Mouse (Mus musculus) limb, embryonic 15.5 days (tissue): ENCODE data around the gene Tmem63a. TPM values are rescaled to one million over a fixed set of nuclear protein-coding genes. Genes with fewer than 3 reads are reported as not detected.

Experiments used
- ATAC-seq: fragments of 200-750 bp; cut with Nextera tagmentation; 2 replicates; pipeline ENCODE4 v1.8.0; 2017; ENCODE audit warnings: low read depth, moderate TSS enrichment; ENCODE audit not compliant: insufficient number of reproducible peaks, low FRiP score, low TSS enrichment
- H3K27ac ChIP-seq: fragments of 300-500 bp; sonication (generic); 2 replicates; pipeline ENCODE4 v1.5.1; 2015; ENCODE audit warnings: moderate library complexity, mild to moderate bottlenecking, inconsistent platforms
- H3K27me3 ChIP-seq: fragments of 300-500 bp; sonication (generic); 2 replicates; pipeline ENCODE4 v1.6.1; 2015; ENCODE audit warnings: inconsistent platforms
- H3K36me3 ChIP-seq: fragments of 300-500 bp; sonication (generic); 2 replicates; pipeline ENCODE4 v1.6.1; 2015; ENCODE audit warnings: inconsistent platforms
- H3K4me1 ChIP-seq: fragments of 300-500 bp; sonication (generic); 2 replicates; pipeline ENCODE4 v1.6.1; 2015; ENCODE audit warnings: inconsistent platforms
- H3K4me2 ChIP-seq: fragments of 300-500 bp; sonication (generic); 2 replicates; pipeline ENCODE4 v1.6.1; 2015; ENCODE audit warnings: mild to moderate bottlenecking, inconsistent platforms
- H3K4me3 ChIP-seq: fragments of 300-500 bp; sonication (generic); 2 replicates; pipeline ENCODE4 v1.5.1; 2015; ENCODE audit warnings: mild to moderate bottlenecking, inconsistent platforms
- H3K9ac ChIP-seq: fragments of 300-500 bp; sonication (generic); 2 replicates; pipeline ENCODE4 v1.6.1; 2015; ENCODE audit warnings: inconsistent platforms
- H3K9me3 ChIP-seq: fragments of 300-500 bp; sonication (generic); 2 replicates; pipeline ENCODE4 v1.6.1; 2016; ENCODE audit warnings: inconsistent platforms
- WGBS: fragments of 180-500 bp; shearing (Covaris S2); methylation state at CpG from one replicate; pipeline ENCODE4 v1.1.7; 2015; 5-methylcytosine and 5-hydroxymethylcytosine counted together
- polyA plus RNA-seq: library from polyadenylated mRNA; unstranded; fragments of >200 nt; fragmentation: Nextera tagmentation; extraction: Ambion mirVana; gene quantifications from 2 replicates; pipeline ENCODE4 v1.2.1, GENCODE M21; 2015

Gene Tmem63a
- polyA plus RNA-seq, 1 experiment from 2014 or later, result 26.9 TPM

- Histone ChIP-seq H3K36me3 (peaks cover 40% of the 10 kb centered on the region), H3K27ac (no peak overlapping the region), H3K9me3 (no peaks in the 10 kb centered on the region), H3K4me1 (peaks cover 23% of the 10 kb centered on the region), H3K9ac (peak overlapping the region; percentile 4; the same call in 1 of the 2 replicates), H3K4me2 (no peak overlapping the region), H3K27me3 (no peaks in the 10 kb centered on the region), H3K4me3 (no peak overlapping the region)
- no peak for ATAC-seq
- 91% methylated on average over 24 of the region's 24 CpGs for WGBS
Observed at GRCm38 (mm10) chr1:180906461-180907147, 35.5 kb upstream of the Tmem63a start.

GRCm38 (mm10) chr1:180911138-180911537 is 31.0 kb upstream of the Tmem63a start:
- Histone ChIP-seq H3K9ac (no peak overlapping the region), H3K9me3 (no peaks in the 10 kb centered on the region), H3K36me3 (peaks cover 35% of the 10 kb centered on the region), H3K27ac (peak overlapping the region; percentile 77), H3K4me2 (peak overlapping the region; percentile 41), H3K4me1 (peaks cover 34% of the 10 kb centered on the region), H3K27me3 (no peaks in the 10 kb centered on the region), H3K4me3 (no peak overlapping the region)
- 37% methylated on average over 8 of the region's 8 CpGs for WGBS
- ATAC-seq, result no peak

- peaks cover 31% of the 10 kb centered on the region for H3K4me1 ChIP-seq
- no peak overlapping the region for H3K9ac ChIP-seq
- peak overlapping the region; percentile 77 for H3K27ac ChIP-seq
- H3K27me3 ChIP-seq, result no peaks in the 10 kb centered on the region
- H3K36me3 ChIP-seq, result peaks cover 29% of the 10 kb centered on the region
- 0 out of 2 replicates have a peak overlapping the region, but pooled peaks have one; percentile 11 for H3K4me3 ChIP-seq
- ATAC-seq, result no peak
- H3K9me3 ChIP-seq, result no peaks in the 10 kb centered on the region
- 30% methylated on average over 20 of the region's 20 CpGs for WGBS
- H3K4me2 ChIP-seq, result peak overlapping the region; percentile 41
Observed at GRCm38 (mm10) chr1:180911653-180912287, 30.4 kb upstream of the Tmem63a start.

- no peak overlapping the region for H3K4me3 ChIP-seq
- H3K36me3 ChIP-seq, result peaks cover 19% of the 10 kb centered on the region
- WGBS, result 74% methylated on average over 5 of the region's 5 CpGs
- H3K9me3 ChIP-seq, result no peaks in the 10 kb centered on the region
- no peak overlapping the region for H3K4me2 ChIP-seq
- no peak for ATAC-seq
- H3K9ac ChIP-seq, result no peak overlapping the region
- peaks cover 31% of the 10 kb centered on the region for H3K4me1 ChIP-seq
- peak overlapping the region; percentile 75; the same call in 1 of the 2 replicates for H3K27ac ChIP-seq
- no peaks in the 10 kb centered on the region for H3K27me3 ChIP-seq
Observed at GRCm38 (mm10) chr1:180912792-180913191, 29.4 kb upstream of the Tmem63a start.

- Histone ChIP-seq H3K4me1 (peaks cover 31% of the 10 kb centered on the region), H3K9me3 (no peaks in the 10 kb centered on the region), H3K27ac (peak overlapping the region; percentile 75), H3K4me2 (0 out of 2 replicates have a peak overlapping the region, but pooled peaks have one; percentile 2), H3K4me3 (no peak overlapping the region), H3K36me3 (peaks cover 9% of the 10 kb centered on the region; the same call in 1 of the 2 replicates), H3K9ac (no peak overlapping the region), H3K27me3 (no peaks in the 10 kb centered on the region)
- peak; percentile 77 for ATAC-seq
- WGBS, result 11% methylated on average over 4 of the region's 4 CpGs
Observed at GRCm38 (mm10) chr1:180913797-180914196, 28.3 kb upstream of the Tmem63a start.

GRCm38 (mm10) chr1:180916425-180916824 is 25.7 kb upstream of the Tmem63a start:
- no peak for ATAC-seq
- H3K36me3 ChIP-seq, result no peaks in the 10 kb centered on the region
- H3K9ac ChIP-seq, result no peak overlapping the region
- H3K4me3 ChIP-seq, result no peak overlapping the region
- no peaks in the 10 kb centered on the region for H3K27me3 ChIP-seq
- H3K9me3 ChIP-seq, result no peaks in the 10 kb centered on the region
- peaks cover 28% of the 10 kb centered on the region for H3K4me1 ChIP-seq
- 87% methylated on average over 11 of the region's 11 CpGs for WGBS
- no peak overlapping the region for H3K27ac ChIP-seq
- H3K4me2 ChIP-seq, result no peak overlapping the region

GRCm38 (mm10) chr1:180917053-180917452 is 25.1 kb upstream of the Tmem63a start:
- 46% methylated on average over 1 of the region's 1 CpGs for WGBS
- no peak overlapping the region for H3K27ac ChIP-seq

GRCm38 (mm10) chr1:180919686-180920085 is 22.5 kb upstream of the Tmem63a start:
- Histone ChIP-seq H3K27me3 (no peaks in the 10 kb centered on the region), H3K4me1 (no peaks in the 10 kb centered on the region), H3K27ac (no peak overlapping the region), H3K4me3 (no peak overlapping the region), H3K4me2 (no peak overlapping the region), H3K9me3 (no peaks in the 10 kb centered on the region), H3K9ac (no peak overlapping the region), H3K36me3 (no peaks in the 10 kb centered on the region)
- no peak for ATAC-seq
- 42% methylated on average over 8 of the region's 8 CpGs for WGBS

More at GRCm38 (mm10) chr1:180917053-180917452, 25.1 kb upstream of the Tmem63a start:
- Histone ChIP-seq H3K4me2 (no peak overlapping the region), H3K9me3 (no peaks in the 10 kb centered on the region), H3K4me3 (no peak overlapping the region), H3K36me3 (no peaks in the 10 kb centered on the region), H3K4me1 (peaks cover 22% of the 10 kb centered on the region), H3K27me3 (no peaks in the 10 kb centered on the region), H3K9ac (no peak overlapping the region)
- no peak for ATAC-seq

GRCm38 (mm10) chr1:180922273-180923048 is 19.7 kb upstream of the Tmem63a start:
- WGBS, result 53% methylated on average over 6 of the region's 6 CpGs
- no peak for ATAC-seq
- no peaks in the 10 kb centered on the region for H3K9me3 ChIP-seq
- no peak overlapping the region for H3K9ac ChIP-seq
- H3K4me2 ChIP-seq, result no peak overlapping the region
- 0 out of 2 replicates have a peak, but pooled peaks cover under 1% of the 10 kb centered on the region for H3K27me3 ChIP-seq
- H3K27ac ChIP-seq, result no peak overlapping the region
- no peak overlapping the region for H3K4me3 ChIP-seq
- no peaks in the 10 kb centered on the region for H3K4me1 ChIP-seq
- no peaks in the 10 kb centered on the region for H3K36me3 ChIP-seq

GRCm38 (mm10) chr1:180924737-180925136 is 17.4 kb upstream of the Tmem63a start:
- 45% methylated on average over 2 of the region's 2 CpGs for WGBS

GRCm38 (mm10) chr1:180926286-180926685 is 15.9 kb upstream of the Tmem63a start:
- Histone ChIP-seq H3K27ac (no peak overlapping the region), H3K27me3 (peaks cover 9% of the 10 kb centered on the region; the same call in 1 of the 2 replicates), H3K9ac (no peak overlapping the region), H3K36me3 (no peaks in the 10 kb centered on the region), H3K4me3 (no peak overlapping the region), H3K4me2 (no peak overlapping the region), H3K9me3 (no peaks in the 10 kb centered on the region), H3K4me1 (no peaks in the 10 kb centered on the region)
- ATAC-seq, result no peak
- 73% methylated on average over 4 of the region's 4 CpGs for WGBS

More at GRCm38 (mm10) chr1:180924737-180925136, 17.4 kb upstream of the Tmem63a start:
- ATAC-seq, result no peak
- H3K9ac ChIP-seq, result no peak overlapping the region
- H3K27me3 ChIP-seq, result peaks cover 9% of the 10 kb centered on the region; the same call in 1 of the 2 replicates
- no peak overlapping the region for H3K27ac ChIP-seq
- H3K9me3 ChIP-seq, result no peaks in the 10 kb centered on the region
- H3K4me2 ChIP-seq, result no peak overlapping the region
- H3K36me3 ChIP-seq, result no peaks in the 10 kb centered on the region
- H3K4me3 ChIP-seq, result no peak overlapping the region
- no peaks in the 10 kb centered on the region for H3K4me1 ChIP-seq
